Mouse (Mus musculus) limb, embryonic 10.5 days (tissue): ENCODE measurements around the gene Ankrd55. TPM values are rescaled to one million over a fixed set of nuclear protein-coding genes. Genes with fewer than 3 reads are reported as not detected.

Experiments
- DNase-seq: peaks from one replicate; pipeline ENCODE4 v3.0.0-alpha.2; 2017; ENCODE audit warnings: low spot score
- H3K27ac ChIP-seq: fragments of 300-500 bp; sonication (generic); 2 replicates; pipeline ENCODE4 v1.5.1; 2016; ENCODE audit warnings: mild to moderate bottlenecking
- H3K27me3 ChIP-seq: fragments of 300-500 bp; sonication (generic); 2 replicates; pipeline ENCODE4 v1.6.1; 2016; ENCODE audit warnings: low read depth, mild to moderate bottlenecking; ENCODE audit not compliant: poor library complexity, severe bottlenecking
- H3K36me3 ChIP-seq: fragments of 300-500 bp; sonication (generic); 2 replicates; pipeline ENCODE4 v1.6.1; 2016; ENCODE audit warnings: mild to moderate bottlenecking, moderate library complexity
- H3K4me1 ChIP-seq: fragments of 300-500 bp; sonication (generic); 2 replicates; pipeline ENCODE4 v1.6.1; 2016
- H3K4me3 ChIP-seq: fragments of 300-500 bp; sonication (generic); 2 replicates; pipeline ENCODE4 v1.5.1; 2016; ENCODE audit warnings: mild to moderate bottlenecking, moderate library complexity
- H3K9me3 ChIP-seq: fragments of 300-500 bp; sonication (generic); replicated peaks from 2 replicates; pipeline ENCODE4 v1.6.1; 2016; ENCODE audit warnings: mild to moderate bottlenecking
- WGBS: fragments of 180-500 bp; shearing (Covaris S2); methylation state at CpG from one replicate; pipeline ENCODE4 v1.1.7; 2016; 5-methylcytosine and 5-hydroxymethylcytosine counted together
- polyA plus RNA-seq: library from polyadenylated mRNA; unstranded; fragments of >200 nt; fragmentation: Nextera tagmentation; extraction: Ambion mirVana; gene quantifications from 2 replicates; pipeline ENCODE4 v1.2.1, GENCODE M21; 2016

Gene Ankrd55
- polyA plus RNA-seq, 1 experiment from 2014 or later: 0.23 TPM

DNA sequence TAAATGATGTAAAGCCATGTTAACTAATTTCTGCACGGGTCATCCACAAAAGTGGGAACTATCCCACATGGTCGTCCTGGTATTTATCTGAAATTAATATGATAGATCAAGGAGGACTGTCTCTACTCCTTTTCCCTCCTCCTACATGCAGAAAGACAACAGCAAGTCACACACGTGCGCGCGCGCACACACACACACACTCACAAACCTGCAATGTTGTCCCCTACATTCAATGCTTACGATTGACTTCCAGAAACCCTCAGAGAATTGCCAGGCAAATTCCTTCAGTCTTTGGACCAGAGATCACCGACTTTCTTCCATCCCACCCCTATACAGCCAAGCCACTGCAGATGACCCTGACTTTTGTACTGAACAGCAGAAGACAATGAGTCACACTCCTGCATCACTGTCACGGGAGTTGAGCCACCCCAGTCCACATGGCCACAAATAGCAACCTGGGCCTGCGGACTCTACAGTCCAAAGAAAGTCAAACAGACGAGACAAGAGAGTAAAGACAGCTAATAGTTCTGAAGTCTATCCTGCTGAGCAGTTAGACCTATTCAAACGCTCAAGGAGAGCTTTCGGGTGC, 60.7 kb downstream of the Ankrd55 start:
- H3K27ac ChIP-seq: no peak overlapping the region
- H3K27me3 ChIP-seq: no peaks in the 10 kb centered on the region
- no peak for DNase-seq
- WGBS: 93% methylated on average over 14 of the region's 14 CpGs
- H3K4me3 ChIP-seq: no peak overlapping the region
- H3K36me3 ChIP-seq: no peaks in the 10 kb centered on the region
- peaks cover 55% of the 10 kb centered on the region for H3K4me1 ChIP-seq
- no peaks in the 10 kb centered on the region for H3K9me3 ChIP-seq

- no peak for DNase-seq
- Histone ChIP-seq H3K4me3 (no peak overlapping the region), H3K9me3 (no peaks in the 10 kb centered on the region), H3K4me1 (peaks cover 55% of the 10 kb centered on the region), H3K27me3 (no peaks in the 10 kb centered on the region), H3K27ac (no peak overlapping the region), H3K36me3 (no peaks in the 10 kb centered on the region)
- WGBS: 93% methylated on average over 7 of the region's 7 CpGs
Measured at GRCm38 (mm10) chr13:112349500-112349899, 61.2 kb downstream of the Ankrd55 start.

DNA sequence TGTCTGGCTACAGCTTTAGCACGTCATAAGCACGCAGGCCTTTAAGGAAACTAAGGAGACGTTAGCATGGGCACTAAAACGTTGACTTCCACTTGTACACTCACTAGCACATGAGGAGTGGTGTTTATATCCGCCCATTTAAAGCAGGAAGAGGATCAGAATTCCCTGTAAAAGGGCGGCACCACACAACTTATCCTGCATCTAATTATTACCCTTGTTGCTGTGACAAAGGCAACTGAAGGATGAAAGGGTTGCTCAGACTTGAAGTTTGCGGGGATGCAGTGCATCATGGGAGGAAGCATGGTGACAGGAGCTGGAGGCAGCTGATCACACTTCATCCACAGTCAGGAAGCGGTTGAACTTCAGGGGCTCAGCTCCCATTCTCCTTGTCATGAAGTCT, 63.7 kb downstream of the Ankrd55 start:
- H3K36me3 ChIP-seq: no peaks in the 10 kb centered on the region
- DNase-seq: no peak
- no peak overlapping the region for H3K4me3 ChIP-seq
- no peaks in the 10 kb centered on the region for H3K27me3 ChIP-seq
- no peaks in the 10 kb centered on the region for H3K9me3 ChIP-seq
- WGBS: 80% methylated on average over 8 of the region's 8 CpGs
- H3K27ac ChIP-seq: peak overlapping the region; percentile 36; the same call in 1 of the 2 replicates
- peaks cover 38% of the 10 kb centered on the region for H3K4me1 ChIP-seq

- peaks cover 23% of the 10 kb centered on the region for H3K4me1 ChIP-seq
- H3K4me3 ChIP-seq: no peak overlapping the region
- H3K27ac ChIP-seq: peak overlapping the region; percentile 75
- no peak for DNase-seq
- no peaks in the 10 kb centered on the region for H3K36me3 ChIP-seq
- no peaks in the 10 kb centered on the region for H3K27me3 ChIP-seq
- no peaks in the 10 kb centered on the region for H3K9me3 ChIP-seq
- WGBS: 52% methylated on average over 6 of the region's 6 CpGs
Measured at GRCm38 (mm10) chr13:112354109-112354867, 66.0 kb downstream of the Ankrd55 start.

- no peak for DNase-seq
- H3K4me1 ChIP-seq: peaks cover 23% of the 10 kb centered on the region
- H3K4me3 ChIP-seq: no peak overlapping the region
- 90% methylated on average over 10 of the region's 10 CpGs for WGBS
- H3K9me3 ChIP-seq: no peaks in the 10 kb centered on the region
- H3K36me3 ChIP-seq: no peaks in the 10 kb centered on the region
- no peaks in the 10 kb centered on the region for H3K27me3 ChIP-seq
- peak overlapping the region; percentile 75 for H3K27ac ChIP-seq
Measured at GRCm38 (mm10) chr13:112354958-112355357, 66.7 kb downstream of the Ankrd55 start.

DNA sequence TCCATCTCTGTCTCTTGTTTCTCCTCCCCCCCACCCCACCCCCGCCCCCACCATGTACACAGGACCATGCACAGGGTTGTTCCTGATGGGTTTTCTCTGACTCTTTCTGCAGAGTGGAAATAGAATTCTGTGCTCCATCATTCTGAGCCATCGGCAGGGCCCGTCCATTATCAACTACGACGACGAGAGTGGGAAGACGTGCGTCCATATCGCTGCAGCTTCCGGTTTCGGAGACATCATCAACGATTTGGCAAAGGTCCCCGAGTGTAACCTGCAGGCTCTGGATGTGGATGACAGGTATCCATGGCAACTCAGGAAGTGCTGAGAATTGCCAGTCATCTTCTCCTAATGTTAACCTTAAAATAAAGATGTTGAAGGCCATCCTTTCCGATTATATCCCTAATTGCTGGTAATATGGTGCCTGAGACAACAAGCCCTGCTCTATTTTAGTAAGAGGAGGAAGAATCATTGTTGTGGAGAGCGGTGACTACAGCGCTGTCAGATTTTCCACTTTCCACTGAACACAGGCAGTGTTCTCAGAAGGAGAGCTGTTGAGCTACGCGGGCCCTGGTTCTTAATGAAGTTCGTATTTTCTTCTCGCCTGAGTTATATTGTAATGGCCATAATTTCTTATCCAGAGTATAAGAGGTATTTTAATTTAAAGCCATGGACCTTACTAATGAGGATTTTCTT, 67.7 kb downstream of the Ankrd55 start:
- H3K4me3 ChIP-seq: no peak overlapping the region
- no peak for DNase-seq
- 90% methylated on average over 20 of the region's 20 CpGs for WGBS

DNA sequence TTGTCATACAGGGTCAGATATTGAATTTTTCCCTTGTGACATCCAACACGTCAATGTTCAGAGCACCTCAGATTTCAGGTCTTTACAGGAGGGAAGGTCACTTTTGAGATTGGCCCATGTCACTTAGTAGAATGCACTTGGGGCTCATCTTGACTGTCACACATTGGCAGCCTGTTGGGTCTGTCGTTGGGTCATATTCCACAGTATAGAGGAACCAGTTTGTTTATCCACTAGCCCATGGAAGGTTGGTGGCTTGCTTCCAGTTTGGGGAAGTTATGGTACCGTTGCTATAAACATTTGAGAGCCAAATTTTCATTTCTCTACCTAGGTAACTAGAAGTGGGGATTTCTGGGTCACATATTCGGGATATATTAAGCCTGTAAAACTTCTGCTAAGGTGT, 73.3 kb downstream of the Ankrd55 start:
- Histone ChIP-seq H3K27me3 (no peaks in the 10 kb centered on the region), H3K9me3 (no peaks in the 10 kb centered on the region), H3K27ac (no peak overlapping the region), H3K36me3 (no peaks in the 10 kb centered on the region), H3K4me3 (no peak overlapping the region), H3K4me1 (peaks cover 11% of the 10 kb centered on the region)
- no peak for DNase-seq
- 87% methylated on average over 4 of the region's 4 CpGs for WGBS

More for the DNA sequence above, 67.7 kb downstream of the Ankrd55 start:
- Histone ChIP-seq H3K27me3 (no peaks in the 10 kb centered on the region), H3K36me3 (no peaks in the 10 kb centered on the region), H3K9me3 (no peaks in the 10 kb centered on the region), H3K27ac (no peak overlapping the region), H3K4me1 (peaks cover 23% of the 10 kb centered on the region)

- H3K4me1 ChIP-seq: peaks cover 17% of the 10 kb centered on the region
- 90% methylated on average over 10 of the region's 10 CpGs for WGBS
Measured at GRCm38 (mm10) chr13:112363218-112363617, 75.0 kb downstream of the Ankrd55 start.

DNA sequence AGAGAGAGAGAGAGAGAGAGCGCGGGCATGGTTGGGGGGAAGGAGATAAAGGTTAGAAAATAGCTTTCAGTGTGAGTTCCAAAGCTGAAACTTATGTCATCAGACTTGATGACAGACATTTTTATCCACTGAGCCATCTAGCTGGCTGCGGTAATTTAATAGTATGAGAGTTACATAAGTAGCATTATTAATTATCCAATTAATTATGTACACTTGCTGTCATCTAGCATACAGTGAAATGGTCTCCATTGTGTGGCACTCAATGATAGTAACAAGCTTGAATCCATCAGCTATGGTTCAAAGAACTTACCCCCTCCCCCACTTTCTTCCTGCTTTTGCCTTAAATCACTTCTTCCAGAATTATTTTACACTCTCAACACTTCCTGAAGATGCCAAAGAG, 75.5 kb downstream of the Ankrd55 start:
- no peaks in the 10 kb centered on the region for H3K27me3 ChIP-seq
- H3K27ac ChIP-seq: no peak overlapping the region
- H3K4me1 ChIP-seq: peaks cover 17% of the 10 kb centered on the region
- no peak for DNase-seq
- WGBS: 96% methylated on average over 3 of the region's 3 CpGs
- H3K9me3 ChIP-seq: no peaks in the 10 kb centered on the region
- H3K4me3 ChIP-seq: no peak overlapping the region
- H3K36me3 ChIP-seq: no peaks in the 10 kb centered on the region

More at GRCm38 (mm10) chr13:112363218-112363617, 75.0 kb downstream of the Ankrd55 start:
- no peaks in the 10 kb centered on the region for H3K9me3 ChIP-seq
- H3K27me3 ChIP-seq: no peaks in the 10 kb centered on the region
- H3K27ac ChIP-seq: peak overlapping the region; percentile 39; the same call in 1 of the 2 replicates
- no peaks in the 10 kb centered on the region for H3K36me3 ChIP-seq
- DNase-seq: no peak
- no peak overlapping the region for H3K4me3 ChIP-seq

- no peak overlapping the region for H3K27ac ChIP-seq
- H3K9me3 ChIP-seq: no peaks in the 10 kb centered on the region
- DNase-seq: no peak
- no peaks in the 10 kb centered on the region for H3K36me3 ChIP-seq
- H3K4me3 ChIP-seq: no peak overlapping the region
- WGBS: 91% methylated on average over 5 of the region's 5 CpGs
- peaks cover 17% of the 10 kb centered on the region for H3K4me1 ChIP-seq
- H3K27me3 ChIP-seq: no peaks in the 10 kb centered on the region
Measured at GRCm38 (mm10) chr13:112364698-112365097, 76.4 kb downstream of the Ankrd55 start.

- H3K9me3 ChIP-seq: no peaks in the 10 kb centered on the region
- H3K27me3 ChIP-seq: no peaks in the 10 kb centered on the region
- WGBS: 91% methylated on average over 5 of the region's 5 CpGs
- no peaks in the 10 kb centered on the region for H3K36me3 ChIP-seq
- no peak overlapping the region for H3K27ac ChIP-seq
- no peak overlapping the region for H3K4me3 ChIP-seq
- DNase-seq: no peak
- peaks cover 17% of the 10 kb centered on the region for H3K4me1 ChIP-seq
Measured at GRCm38 (mm10) chr13:112365303-112365702, 77.1 kb downstream of the Ankrd55 start.

DNA sequence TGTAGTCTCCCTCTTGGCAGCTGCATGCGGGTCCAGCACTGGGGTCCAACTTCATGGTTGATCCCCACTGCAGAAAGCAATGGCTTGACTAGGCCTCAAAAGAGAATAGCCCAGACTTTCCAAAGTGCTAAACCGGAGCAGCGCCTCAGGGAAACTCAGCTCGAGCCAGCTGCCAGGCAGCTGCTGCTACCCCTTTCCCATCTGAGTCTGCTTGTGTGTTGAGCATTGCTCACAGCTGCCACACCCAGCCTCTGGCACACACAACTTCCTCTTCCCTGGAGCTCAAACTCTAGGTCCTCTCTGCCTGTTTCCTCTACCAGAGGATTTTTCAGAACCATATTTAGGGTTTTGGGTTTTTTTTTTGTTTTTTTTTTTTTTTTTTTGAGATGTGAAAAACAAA, 77.5 kb downstream of the Ankrd55 start:
- 76% methylated on average over 4 of the region's 4 CpGs for WGBS
- Histone ChIP-seq H3K4me3 (no peak overlapping the region), H3K4me1 (peaks cover 17% of the 10 kb centered on the region), H3K9me3 (no peaks in the 10 kb centered on the region), H3K36me3 (no peaks in the 10 kb centered on the region), H3K27ac (no peak overlapping the region), H3K27me3 (no peaks in the 10 kb centered on the region)
- DNase-seq: no peak
